Mouse (Mus musculus) E14TG2a.4 (cell line): ENCODE data around the gene Fam78a.

ENCODE experiments used
- CTCF ChIP-seq: conservative IDR thresholded peaks from 2 replicates; pipeline ENCODE4 v1.5.1; 2014; ENCODE audit warnings: low read length
- NANOG ChIP-seq: IDR thresholded peaks from 2 replicates; pipeline ENCODE4 v1.6.1; 2014; ENCODE audit warnings: borderline replicate concordance, low read length, mixed read lengths
- POU5F1 ChIP-seq: IDR thresholded peaks from 2 replicates; pipeline ENCODE4 v1.6.1; 2014; ENCODE audit warnings: low read length, borderline replicate concordance

GRCm38 (mm10) chr2:32081296-32081929 is 3.2 kb downstream of the Fam78a start:
- TF ChIP-seq CTCF (no peak), NANOG (no peak), POU5F1 (no peak)
